Mouse (Mus musculus) lung, postnatal 14 days (tissue): Measurements from ENCODE around the gene Frmpd3.

Experiments used
- DNase-seq: peaks from one replicate; pipeline ENCODE4 v3.0.0; 2021

Gene Frmpd3

DNA sequence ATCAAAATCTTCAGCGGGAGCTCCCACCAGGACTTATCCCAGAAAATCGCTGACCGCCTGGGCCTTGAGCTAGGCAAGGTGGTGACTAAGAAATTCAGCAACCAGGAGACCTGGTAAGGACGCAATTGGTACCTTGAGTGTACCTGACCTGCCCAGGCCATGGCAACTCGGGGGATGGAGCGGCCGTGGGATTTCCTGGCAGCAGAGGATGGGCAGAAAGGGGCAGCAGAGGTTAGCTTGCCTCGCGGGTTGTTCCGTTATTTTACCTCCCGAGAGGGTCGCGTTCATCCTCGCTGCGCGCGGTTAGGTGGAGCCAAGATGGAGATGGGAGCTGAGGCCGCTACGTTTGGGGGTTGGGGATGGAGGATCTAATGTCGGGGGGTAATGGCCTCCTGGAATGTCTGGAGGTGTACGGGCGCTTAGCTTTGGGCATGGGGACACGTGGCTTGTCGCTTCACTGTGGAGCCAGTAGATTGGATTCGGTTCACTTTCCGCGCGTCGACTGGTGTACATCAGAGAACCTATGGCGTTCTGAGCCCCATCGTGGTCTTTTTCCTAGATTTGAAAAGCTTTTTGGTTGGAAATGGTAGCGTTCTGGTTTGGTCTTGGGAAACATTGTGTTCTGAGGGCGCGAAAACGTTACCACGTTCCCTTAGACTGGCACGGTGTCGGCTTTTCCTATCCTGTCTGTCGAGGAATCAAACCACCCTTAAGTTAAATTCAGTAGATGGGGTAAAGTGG is 114.9 kb downstream of the Frmpd3 start:
- no peak for DNase-seq

DNA sequence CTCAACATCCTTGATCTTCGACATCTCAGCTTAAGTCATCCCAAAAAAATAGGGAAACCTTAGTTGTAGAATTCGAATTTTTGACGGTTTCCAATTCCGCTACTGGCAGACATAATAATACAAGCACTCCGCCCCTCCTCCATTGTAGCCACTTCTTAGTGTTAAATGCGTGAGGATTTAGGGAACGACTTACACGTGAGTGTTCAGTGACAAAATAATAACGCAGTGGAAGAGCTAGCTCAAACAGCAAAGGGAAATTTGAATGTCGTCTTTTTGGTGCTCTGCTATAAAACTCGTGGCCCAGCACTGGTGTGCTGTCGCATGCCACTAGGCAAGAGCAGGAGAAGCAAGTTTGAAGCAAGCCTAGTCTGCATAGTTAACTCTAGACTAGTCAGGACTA is 115.4 kb downstream of the Frmpd3 start:
- no peak for DNase-seq

- DNase-seq, result no peak
Measured at GRCm38 (mm10) chrX:140478231-140478630, 136.2 kb downstream of the Frmpd3 start.

- peak; percentile 61 for DNase-seq
Measured at GRCm38 (mm10) chrX:140479171-140479570, 137.1 kb downstream of the Frmpd3 start.
